Mouse (Mus musculus) lung, adult 2 months (tissue): Measurements from ENCODE around the gene E130114P18Rik.

Source experiments
- CTCF ChIP-seq: fragments of 200-500 bp; IDR thresholded peaks from 2 replicates; pipeline ENCODE4 v1.5.1; 2011; ENCODE audit warnings: mild to moderate bottlenecking, low read length, control low read depth; ENCODE audit not compliant: insufficient read depth
- POLR2A ChIP-seq: fragments of 200-500 bp; IDR thresholded peaks from 2 replicates; pipeline ENCODE4 v1.6.1; 2011; ENCODE audit warnings: low read depth, mild to moderate bottlenecking, control low read depth, low read length, borderline replicate concordance; ENCODE audit errors: extremely low read depth

DNA sequence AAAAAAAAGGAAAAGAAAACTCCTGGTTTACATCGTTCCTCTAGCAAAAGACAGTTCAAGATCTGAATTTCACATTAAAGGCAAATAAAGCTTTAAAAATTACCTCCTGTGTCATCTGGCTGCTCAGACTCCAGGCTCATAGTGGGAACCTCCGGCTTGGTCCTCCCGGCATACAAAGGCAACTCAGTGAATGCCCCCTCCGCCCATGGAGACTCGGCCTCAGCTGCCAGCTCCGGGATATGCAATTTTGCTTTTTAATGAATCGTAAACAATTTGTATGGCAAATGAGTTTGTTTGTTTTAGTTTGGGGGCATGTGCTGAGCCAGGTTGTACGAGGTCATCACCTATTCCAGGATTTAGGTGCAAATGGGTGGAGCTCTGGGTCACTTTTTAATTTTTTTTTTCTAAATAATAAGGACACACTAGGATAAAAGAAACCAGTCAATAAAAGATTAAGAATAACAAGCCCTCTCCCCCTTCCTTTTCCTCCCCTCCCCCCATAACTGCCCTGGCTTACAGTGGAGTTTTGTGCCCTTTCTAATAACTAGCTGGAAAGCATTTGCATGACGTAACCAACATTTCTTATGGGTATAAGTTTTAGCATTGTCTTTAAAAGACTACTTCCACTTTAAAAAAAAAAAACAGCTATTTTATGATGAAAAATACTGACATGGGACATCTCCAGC lies 193.3 kb downstream of the E130114P18Rik start:
- TF ChIP-seq CTCF (no peak), POLR2A (no peak)
